Mouse (Mus musculus): ENCODE measurements around the gene 4933415A04Rik. TPM values are rescaled to one million over a fixed set of nuclear protein-coding genes. Genes with fewer than 3 reads are reported as not detected.
A peak's percentile ranks its signal among the peaks of the same experiment; 100 is the strongest.

Gene 4933415A04Rik
- polyA plus RNA-seq, 1 experiment from 2014 or later: 2.9 TPM

- DNase-seq (ENCODE audit: low spot score): no peak
- peaks cover 6% of the 10 kb centered on the region; the same call in 1 of the 2 replicates for H3K4me1 ChIP-seq (ENCODE audit: insufficient read depth, low read depth, low read length)
- no peak overlapping the region for H3K27ac ChIP-seq (ENCODE audit: low read length)
- no peaks in the 10 kb centered on the region for H3K36me3 ChIP-seq (ENCODE audit: insufficient read depth, low read length)
- TF ChIP-seq EP300 (IDR thresholded peaks at IDR 0.05) (no peak), CTCF (IDR thresholded peaks at IDR 0.05) (no peak)
- H3K4me3 ChIP-seq (ENCODE audit: low read depth, low read length): no peak overlapping the region
- no peak overlapping the region for H3K4me2 ChIP-seq (replicated peaks; ENCODE audit: low read depth, low read length)
- no peak overlapping the region for H3K9ac ChIP-seq (replicated peaks; ENCODE audit: low read depth)
- WGBS: 68% methylated on average over 5 of the region's 5 CpGs
- H3K27me3 ChIP-seq (replicated peaks; ENCODE audit: insufficient read depth, low read length): no peaks in the 10 kb centered on the region
- ATAC-seq: no peak
- no peaks in the 10 kb centered on the region for H3K9me3 ChIP-seq (ENCODE audit: low read length)
Measured at GRCm38 (mm10) chr11:43621769-43622168, 34.9 kb downstream of the 4933415A04Rik start.

GRCm38 (mm10) chr11:43624341-43624740, 37.5 kb downstream of the 4933415A04Rik start:
- TF ChIP-seq EP300 (IDR thresholded peaks at IDR 0.05): no peak
- ATAC-seq (no peak), DNase-seq (ENCODE audit: low spot score) (no peak)
- H3K9me3 ChIP-seq (ENCODE audit: low read length): no peaks in the 10 kb centered on the region
- no peak overlapping the region for H3K4me3 ChIP-seq (ENCODE audit: low read depth, low read length)
- WGBS: 95% methylated on average over 1 of the region's 1 CpGs
- H3K4me1 ChIP-seq (ENCODE audit: insufficient read depth, low read depth, low read length): peaks cover 6% of the 10 kb centered on the region; the same call in 1 of the 2 replicates
- no peak overlapping the region for H3K27ac ChIP-seq (ENCODE audit: low read length)
- H3K9ac ChIP-seq (replicated peaks; ENCODE audit: low read depth): no peak overlapping the region
- no peak overlapping the region for H3K4me2 ChIP-seq (replicated peaks; ENCODE audit: low read depth, low read length)
- no peaks in the 10 kb centered on the region for H3K27me3 ChIP-seq (replicated peaks; ENCODE audit: insufficient read depth, low read length)
- H3K36me3 ChIP-seq (ENCODE audit: insufficient read depth, low read length): no peaks in the 10 kb centered on the region

- H3K4me3 ChIP-seq (ENCODE audit: low read depth, low read length): no peak overlapping the region
- no peak overlapping the region for H3K27ac ChIP-seq (ENCODE audit: low read length)
- no peak for TF ChIP-seq EP300 (IDR thresholded peaks at IDR 0.05)
- TF ChIP-seq CTCF (IDR thresholded peaks at IDR 0.05): no peak
- 10% methylated on average over 12 of the region's 12 CpGs for WGBS
- DNase-seq (ENCODE audit: low spot score) (peak; percentile 42), ATAC-seq (0 out of 2 replicates have a peak, but pooled peaks have one; percentile 21)
- peaks cover 6% of the 10 kb centered on the region; the same call in 1 of the 2 replicates for H3K4me1 ChIP-seq (ENCODE audit: insufficient read depth, low read depth, low read length)
- H3K9ac ChIP-seq (replicated peaks; ENCODE audit: low read depth): no peak overlapping the region
- no peaks in the 10 kb centered on the region for H3K36me3 ChIP-seq (ENCODE audit: insufficient read depth, low read length)
- no peaks in the 10 kb centered on the region for H3K27me3 ChIP-seq (replicated peaks; ENCODE audit: insufficient read depth, low read length)
- peak overlapping the region; percentile 29 for H3K4me2 ChIP-seq (replicated peaks; ENCODE audit: low read depth, low read length)
- no peaks in the 10 kb centered on the region for H3K9me3 ChIP-seq (ENCODE audit: low read length)
Measured at GRCm38 (mm10) chr11:43626300-43626926, 39.6 kb downstream of the 4933415A04Rik start.

GRCm38 (mm10) chr11:43626927-43627645, 40.2 kb downstream of the 4933415A04Rik start:
- no peaks in the 10 kb centered on the region for H3K9me3 ChIP-seq (ENCODE audit: low read length)
- H3K9ac ChIP-seq (replicated peaks; ENCODE audit: low read depth): no peak overlapping the region
- H3K36me3 ChIP-seq (ENCODE audit: insufficient read depth, low read length): no peaks in the 10 kb centered on the region

GRCm38 (mm10) chr11:43631645-43632044, 44.8 kb downstream of the 4933415A04Rik start:
- no peak overlapping the region for H3K9ac ChIP-seq (replicated peaks; ENCODE audit: low read depth)
- no peaks in the 10 kb centered on the region for H3K27me3 ChIP-seq (replicated peaks; ENCODE audit: insufficient read depth, low read length)
- peaks cover under 1% of the 10 kb centered on the region; the same call in 1 of the 2 replicates for H3K4me1 ChIP-seq (ENCODE audit: insufficient read depth, low read depth, low read length)
- TF ChIP-seq EP300 (IDR thresholded peaks at IDR 0.05) (no peak), CTCF (IDR thresholded peaks at IDR 0.05) (no peak)
- ATAC-seq (no peak), DNase-seq (ENCODE audit: low spot score) (no peak)
- WGBS: 79% methylated on average over 9 of the region's 9 CpGs
- H3K9me3 ChIP-seq (ENCODE audit: low read length): no peaks in the 10 kb centered on the region
- H3K27ac ChIP-seq (ENCODE audit: low read length): no peak overlapping the region
- H3K4me3 ChIP-seq (ENCODE audit: low read depth, low read length): no peak overlapping the region
- H3K4me2 ChIP-seq (replicated peaks; ENCODE audit: low read depth, low read length): no peak overlapping the region
- no peaks in the 10 kb centered on the region for H3K36me3 ChIP-seq (ENCODE audit: insufficient read depth, low read length)

More at GRCm38 (mm10) chr11:43626927-43627645, 40.2 kb downstream of the 4933415A04Rik start:
- peak; percentile 19; the same call in 1 of the 2 replicates for ATAC-seq
- peak overlapping the region; percentile 29 for H3K4me2 ChIP-seq (replicated peaks; ENCODE audit: low read depth, low read length)
- no peak for TF ChIP-seq CTCF (IDR thresholded peaks at IDR 0.05)
- TF ChIP-seq EP300 (IDR thresholded peaks at IDR 0.05): no peak
- H3K4me1 ChIP-seq (ENCODE audit: insufficient read depth, low read depth, low read length): peaks cover 6% of the 10 kb centered on the region; the same call in 1 of the 2 replicates
- no peak for DNase-seq (ENCODE audit: low spot score)
- 38% methylated on average over 18 of the region's 18 CpGs for WGBS
- no peaks in the 10 kb centered on the region for H3K27me3 ChIP-seq (replicated peaks; ENCODE audit: insufficient read depth, low read length)
- H3K27ac ChIP-seq (ENCODE audit: low read length): no peak overlapping the region; the same call in 1 of the 2 replicates
- H3K4me3 ChIP-seq (ENCODE audit: low read depth, low read length): no peak overlapping the region

GRCm38 (mm10) chr11:43632566-43632965, 45.7 kb downstream of the 4933415A04Rik start:
- no peak overlapping the region for H3K27ac ChIP-seq (ENCODE audit: low read length)
- no peak overlapping the region for H3K4me2 ChIP-seq (replicated peaks; ENCODE audit: low read depth, low read length)
- DNase-seq (ENCODE audit: low spot score): no peak
- H3K27me3 ChIP-seq (replicated peaks; ENCODE audit: insufficient read depth, low read length): no peaks in the 10 kb centered on the region
- no peak overlapping the region for H3K4me3 ChIP-seq (ENCODE audit: low read depth, low read length)
- ATAC-seq: no peak; the same call in 1 of the 2 replicates
- no peak overlapping the region for H3K9ac ChIP-seq (replicated peaks; ENCODE audit: low read depth)
- H3K36me3 ChIP-seq (ENCODE audit: insufficient read depth, low read length): no peaks in the 10 kb centered on the region
- TF ChIP-seq EP300 (IDR thresholded peaks at IDR 0.05): no peak
- no peak for TF ChIP-seq CTCF (IDR thresholded peaks at IDR 0.05)
- H3K9me3 ChIP-seq (ENCODE audit: low read length): no peaks in the 10 kb centered on the region
- 25% methylated on average over 4 of the region's 4 CpGs for WGBS
- no peaks in the 10 kb centered on the region for H3K4me1 ChIP-seq (ENCODE audit: insufficient read depth, low read depth, low read length)

All from lung, postnatal 0 days (tissue).